Mouse (Mus musculus) thymus, postnatal 4 days (tissue): ENCODE data around the gene Pdzd2.

Source experiments
- DNase-seq: peaks from one replicate; pipeline ENCODE4 v3.0.0; 2021

Pdzd2 gene

DNA sequence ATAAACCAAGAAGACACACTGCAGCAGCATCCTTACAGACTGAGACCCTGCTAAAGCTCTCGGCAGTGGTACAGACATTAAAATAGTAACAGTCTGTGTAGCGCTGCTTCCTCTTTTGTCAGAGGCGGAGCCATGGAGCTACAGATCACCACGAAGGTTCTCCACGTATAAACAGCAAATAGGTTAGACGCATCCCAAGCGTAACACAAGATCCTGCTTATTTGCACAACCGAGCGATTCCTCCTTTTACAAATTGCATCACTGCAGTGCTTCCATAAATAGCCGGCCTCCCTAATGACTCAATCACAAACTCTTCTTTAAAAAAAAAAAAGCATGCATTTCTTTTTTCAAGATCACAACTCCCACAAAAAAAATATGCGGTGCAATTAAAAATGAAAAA lies 122.1 kb downstream of the Pdzd2 start:
- DNase-seq: no peak

DNA sequence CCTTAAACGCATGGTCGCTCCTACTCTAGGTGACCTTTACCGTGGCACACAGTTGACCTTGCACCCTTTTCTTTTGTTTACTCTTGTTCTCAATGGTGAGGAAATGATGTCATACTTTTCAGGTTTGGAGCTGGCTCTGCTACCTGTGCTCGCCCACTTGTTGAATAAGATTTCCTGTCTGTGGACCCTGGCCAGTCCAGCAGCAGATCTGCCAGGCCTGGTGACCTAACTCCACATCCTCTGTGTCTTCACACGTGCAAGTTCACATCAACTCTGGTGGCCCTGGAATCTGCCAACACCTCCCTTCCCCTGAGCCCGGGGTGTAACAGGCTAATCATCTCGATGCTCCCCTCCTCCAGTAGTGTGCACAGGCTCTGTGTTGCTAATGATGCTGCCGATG lies 122.5 kb downstream of the Pdzd2 start:
- no peak for DNase-seq

DNA sequence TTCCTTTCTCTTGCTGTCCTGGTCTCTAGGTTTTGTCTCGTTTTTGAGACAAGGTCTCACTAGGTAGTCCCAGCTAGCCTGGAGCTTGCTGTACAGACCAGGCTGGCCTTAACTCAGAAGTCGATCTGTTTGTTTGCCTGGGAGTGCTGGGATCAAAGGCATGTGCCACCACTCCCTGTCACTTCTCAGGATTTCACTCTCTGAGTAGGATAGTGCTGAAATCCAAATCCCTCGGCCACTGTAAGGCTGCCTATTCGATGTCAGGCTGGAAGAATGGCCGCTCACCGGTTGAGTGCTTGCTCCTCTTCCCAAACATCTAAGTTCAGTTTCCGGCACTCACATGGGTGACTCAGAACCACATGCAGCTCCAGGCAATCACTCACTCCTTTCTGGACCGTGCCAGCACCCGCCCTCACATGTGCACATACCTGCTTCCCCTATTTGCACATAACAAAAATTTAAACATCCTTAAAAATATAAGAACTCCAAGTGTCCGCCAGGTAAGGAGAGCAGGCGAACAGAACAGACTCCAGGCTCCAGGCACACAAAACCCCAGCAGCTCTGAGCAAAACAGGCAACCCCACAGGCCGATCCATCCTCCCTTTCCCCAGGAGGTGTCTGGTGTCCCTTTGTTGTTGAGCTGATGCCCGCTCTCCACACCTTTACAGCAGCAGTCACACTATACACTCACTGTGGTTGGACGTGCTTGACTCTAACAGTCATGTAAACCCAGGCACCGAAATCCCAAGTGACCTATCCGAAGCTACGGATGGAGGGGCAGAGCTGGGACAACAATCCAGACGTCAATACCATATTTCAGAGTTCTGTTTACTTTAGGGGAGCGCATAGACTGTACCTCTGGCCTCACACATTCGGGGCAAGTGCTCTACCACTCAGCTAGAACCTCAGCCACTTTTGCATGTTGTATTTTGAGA lies 124.5 kb downstream of the Pdzd2 start:
- no peak for DNase-seq

DNA sequence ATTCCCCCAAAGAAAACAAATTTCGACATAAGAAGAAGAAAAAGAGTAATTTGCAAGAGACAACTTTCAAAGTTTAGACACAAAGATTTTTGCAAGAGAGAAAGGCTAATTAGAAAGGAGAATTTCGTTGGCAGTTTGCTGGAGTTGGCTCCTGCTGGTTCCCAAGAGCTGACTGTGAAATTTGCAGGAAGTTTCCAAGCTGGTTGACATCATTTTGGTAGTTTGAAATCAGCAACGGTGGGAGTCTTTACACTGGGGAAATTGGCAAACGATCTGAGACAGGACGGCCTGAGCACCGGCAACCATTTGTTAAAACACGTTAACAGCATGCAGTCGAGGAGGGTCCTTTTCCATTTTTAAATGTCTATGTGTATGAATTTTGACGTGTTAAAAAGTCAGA lies 125.7 kb downstream of the Pdzd2 start:
- DNase-seq: no peak

DNA sequence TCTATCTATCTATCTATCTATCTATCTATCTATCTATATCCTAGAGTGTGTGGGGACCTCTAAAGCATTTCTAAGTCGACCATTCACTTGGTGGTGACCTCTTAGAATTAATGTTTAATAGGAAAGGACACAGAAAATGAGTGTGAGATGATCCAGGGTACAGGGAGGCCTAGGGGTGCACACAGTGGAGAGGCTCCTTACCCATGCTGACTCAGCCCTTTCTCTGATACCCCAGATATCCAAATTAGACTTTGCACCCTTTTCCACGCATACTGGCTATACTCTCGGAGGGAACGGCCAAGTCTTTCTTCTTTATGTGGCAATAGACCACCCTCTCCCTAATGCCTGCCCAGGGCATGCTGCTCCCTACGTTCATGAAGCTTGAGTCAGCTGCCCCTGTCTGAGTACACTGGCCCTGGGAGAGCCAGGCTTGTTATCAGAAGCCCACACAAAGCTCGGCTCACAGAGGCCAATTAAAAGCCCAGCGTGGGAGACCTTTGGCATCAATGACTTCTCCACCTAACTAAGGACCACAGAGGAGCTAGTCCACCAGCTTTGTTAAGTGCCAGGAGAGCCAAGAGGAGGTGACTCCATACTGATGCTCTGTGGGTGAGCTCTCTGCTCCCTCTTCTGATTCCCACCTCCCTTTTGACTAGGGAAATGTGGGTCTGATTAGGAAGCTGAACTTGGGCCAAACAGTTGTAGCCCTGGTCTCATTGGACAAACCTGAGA lies 126.6 kb downstream of the Pdzd2 start:
- no peak for DNase-seq

DNA sequence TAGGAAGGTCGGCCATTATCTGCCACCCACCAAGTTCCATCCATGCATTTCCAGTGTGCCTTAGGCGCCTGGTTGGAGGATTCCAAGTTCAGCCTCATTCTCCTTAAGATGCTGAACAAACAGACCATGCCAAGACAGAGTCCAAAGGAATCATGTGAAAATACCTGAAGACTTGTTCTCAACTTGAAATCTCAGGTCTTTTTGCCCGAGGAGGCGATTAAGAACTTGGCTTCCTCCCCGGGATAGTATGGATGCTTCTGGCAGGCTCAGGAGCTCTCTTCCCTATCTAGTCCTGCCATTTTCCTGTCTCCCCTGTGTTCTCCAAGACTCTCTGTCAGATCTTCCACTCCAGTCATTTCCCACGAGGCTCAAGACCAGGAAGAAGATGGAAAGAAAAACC lies 131.6 kb downstream of the Pdzd2 start:
- DNase-seq: no peak

DNA sequence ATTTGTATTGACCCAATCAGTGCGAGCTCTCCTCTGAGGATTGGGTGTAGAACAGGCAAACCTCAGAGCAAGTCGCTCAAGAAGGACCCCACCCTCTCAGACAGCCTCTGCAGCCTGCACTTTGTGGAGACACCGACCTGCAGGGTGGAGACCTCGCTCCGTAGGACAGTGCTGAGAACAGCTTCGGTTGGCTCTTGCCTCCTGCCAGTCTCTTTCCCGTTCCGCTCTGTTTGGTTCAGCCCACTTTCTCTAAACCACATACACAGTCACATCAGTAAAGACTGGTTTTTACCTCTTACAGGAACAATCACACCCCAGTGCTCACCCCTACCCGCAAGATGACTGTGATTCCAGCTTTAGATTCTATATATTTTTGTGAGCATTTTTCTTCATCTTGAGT lies 133.4 kb downstream of the Pdzd2 start:
- DNase-seq: no peak

DNA sequence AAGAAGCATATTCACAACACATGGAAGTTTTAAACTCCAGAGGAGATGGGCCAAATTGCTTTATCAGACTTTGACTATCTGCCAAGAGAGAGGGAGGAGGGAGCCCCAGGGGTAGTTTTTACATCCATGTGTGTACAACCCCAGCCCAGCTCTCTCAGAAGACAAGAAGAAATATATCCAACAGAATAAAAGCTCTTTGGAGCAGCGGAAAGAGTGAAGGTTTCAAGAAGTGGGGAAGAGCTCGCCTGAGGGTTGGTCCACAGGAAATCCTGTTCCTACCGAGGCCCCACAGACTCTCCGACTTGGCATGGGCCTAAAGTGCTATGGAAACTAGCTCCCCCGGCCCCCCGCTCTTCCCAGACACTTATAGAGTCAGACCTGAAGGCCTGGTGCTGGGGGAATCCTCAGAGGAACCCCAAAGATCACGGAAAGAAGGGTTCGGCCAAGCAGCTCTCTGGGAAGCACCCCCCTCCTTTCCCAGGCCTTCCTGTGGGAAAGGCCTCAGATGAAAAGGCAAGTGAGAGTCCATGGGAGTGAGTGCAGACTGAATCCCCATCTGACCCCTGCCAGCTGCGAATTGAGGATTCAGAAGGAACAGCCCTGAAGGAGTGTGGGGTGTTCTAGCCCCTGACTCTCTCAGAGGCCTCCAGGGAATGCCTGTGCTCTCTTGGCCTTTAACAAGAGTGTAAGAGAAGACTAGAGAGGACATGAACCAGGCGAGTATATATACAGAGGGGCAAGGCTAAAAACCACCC lies 134.3 kb downstream of the Pdzd2 start:
- no peak for DNase-seq

DNA sequence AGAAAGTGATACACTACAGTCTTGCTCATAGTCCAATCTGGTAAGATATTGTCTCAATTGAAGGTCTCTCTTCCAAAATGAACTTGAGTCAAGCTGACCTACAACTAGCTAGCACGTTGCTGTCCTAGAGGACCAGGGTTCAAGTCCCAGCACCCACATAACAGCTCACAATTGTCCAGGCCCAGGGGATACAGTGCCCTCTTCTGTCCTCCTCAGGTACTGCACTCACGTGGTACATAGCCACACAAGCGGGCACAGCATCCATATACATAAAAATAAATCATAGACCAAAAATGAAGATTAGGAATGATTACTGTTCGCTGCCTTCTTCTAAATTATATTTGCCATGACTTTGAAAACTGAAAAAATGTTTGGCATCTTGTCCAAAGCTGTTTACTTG lies 136.1 kb downstream of the Pdzd2 start:
- DNase-seq: no peak

DNA sequence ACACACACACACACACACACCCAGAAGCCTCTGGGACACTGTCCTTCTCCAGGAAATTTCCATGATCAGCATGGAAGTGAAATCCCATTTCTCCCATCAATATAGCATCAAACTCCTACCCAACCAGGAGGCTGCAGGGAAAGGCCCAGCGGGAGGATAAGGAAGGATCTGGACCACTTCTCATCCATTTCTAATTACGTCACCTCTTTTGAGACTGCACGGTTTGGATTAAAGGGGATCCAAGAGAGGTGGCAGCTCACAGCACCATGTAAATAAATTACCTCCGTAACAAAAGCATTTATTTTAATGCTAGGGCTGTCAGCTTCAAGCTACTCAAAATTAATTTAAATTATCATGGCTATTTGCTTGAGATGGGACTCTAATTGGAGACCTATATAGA lies 146.6 kb downstream of the Pdzd2 start:
- DNase-seq: no peak

DNA sequence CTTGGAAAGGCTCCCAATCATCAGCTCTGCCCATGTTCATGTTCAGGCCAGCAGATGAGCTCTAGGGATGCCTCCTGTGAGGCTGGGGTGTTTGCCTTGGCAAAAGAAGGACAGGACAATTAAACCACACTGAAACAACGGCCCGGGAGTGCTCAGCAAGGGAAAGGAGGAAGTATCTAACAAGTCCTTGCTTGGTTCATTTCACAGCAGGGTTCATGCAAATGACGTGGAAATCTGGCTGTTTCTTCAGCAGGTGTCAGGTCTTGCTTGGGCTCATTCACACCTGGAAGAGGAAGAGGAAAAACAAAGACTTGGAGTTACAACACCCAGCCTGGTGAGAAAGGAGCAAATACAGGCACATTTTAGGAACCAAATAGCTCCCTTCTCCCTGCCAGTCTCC lies 147.1 kb downstream of the Pdzd2 start:
- no peak for DNase-seq

DNA sequence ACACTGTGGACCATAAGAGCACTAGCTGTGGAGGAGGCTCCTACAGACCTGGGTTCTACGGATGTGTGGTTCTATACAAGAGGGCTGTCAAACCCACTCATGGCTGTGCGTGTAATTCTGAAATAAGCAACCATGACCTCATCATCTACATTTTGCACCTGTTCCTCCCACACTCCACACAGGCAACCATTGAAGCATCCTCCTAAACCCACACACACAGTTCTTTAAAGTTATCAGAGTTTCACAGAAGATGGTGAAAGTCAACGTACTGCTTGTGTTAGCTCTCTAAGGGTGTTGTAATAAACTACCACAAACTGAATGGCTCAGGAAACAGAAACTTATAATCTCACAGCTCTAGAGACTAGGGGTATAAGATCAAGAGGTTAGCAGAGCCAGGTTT lies 151.1 kb downstream of the Pdzd2 start:
- DNase-seq: no peak

DNA sequence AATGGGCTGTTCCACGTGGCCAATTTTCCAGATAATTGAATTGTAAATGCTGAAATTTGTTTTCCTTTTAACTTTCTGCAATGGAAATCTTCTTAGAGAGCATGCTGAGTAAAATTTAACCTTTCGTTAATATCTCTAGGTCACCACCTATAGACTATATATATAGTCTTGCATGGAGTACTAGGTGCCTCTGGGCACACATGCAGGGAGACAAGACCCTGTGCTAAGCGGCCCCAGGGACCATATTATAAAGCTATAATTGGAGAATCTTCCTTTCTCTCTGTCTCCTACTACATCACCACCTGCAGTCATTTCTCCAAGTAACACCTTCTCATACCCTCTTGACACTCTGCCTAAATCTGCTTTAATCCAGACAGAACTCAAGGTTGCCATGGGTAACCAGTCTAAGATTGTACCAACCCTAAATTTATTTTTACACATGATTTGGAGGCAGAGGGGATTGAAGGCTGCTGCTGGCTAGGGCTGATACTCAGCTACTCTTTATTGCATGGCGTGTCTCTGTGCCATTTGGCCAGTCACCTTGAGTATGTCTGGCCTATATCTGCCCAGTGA lies 152.8 kb downstream of the Pdzd2 start:
- DNase-seq: no peak

DNA sequence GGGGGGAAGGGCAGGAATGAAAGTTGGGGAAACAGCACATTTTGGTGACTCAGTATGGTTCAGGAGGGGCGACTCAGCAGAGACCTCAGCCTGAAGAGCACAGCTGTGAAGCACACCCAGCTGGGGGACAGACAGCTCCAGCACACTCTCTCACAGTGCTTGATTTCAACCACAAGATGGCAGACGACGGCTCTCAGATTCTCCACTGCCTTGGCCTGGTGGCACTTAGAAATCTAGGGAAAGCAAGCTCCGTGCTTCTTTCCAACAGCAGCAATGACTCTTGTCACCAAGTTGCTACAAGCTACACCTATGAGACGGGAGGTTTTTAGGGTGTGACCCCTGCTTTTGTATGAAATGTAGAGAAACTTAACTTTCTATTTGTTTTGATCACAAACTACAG lies 153.6 kb downstream of the Pdzd2 start:
- peak; percentile 69 for DNase-seq

DNA sequence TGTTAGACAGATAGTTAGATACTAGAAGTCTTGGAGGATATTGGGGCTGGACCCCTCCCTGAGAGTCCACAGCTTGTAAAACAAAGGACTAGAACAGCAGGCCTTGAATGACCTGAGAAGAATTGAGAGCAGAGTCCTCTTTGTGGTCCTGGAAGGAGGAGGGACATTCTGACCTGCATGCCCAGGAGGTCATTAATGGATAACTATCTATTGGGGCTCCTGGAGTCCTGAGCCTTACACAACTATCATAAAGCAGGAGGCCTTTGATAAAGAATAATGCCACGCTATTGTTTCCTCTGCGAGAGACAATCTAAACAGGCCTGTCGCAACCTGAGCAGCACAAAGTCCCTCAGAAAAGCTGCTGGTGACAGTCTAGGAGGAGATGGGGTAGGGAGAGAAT lies 156.7 kb downstream of the Pdzd2 start:
- no peak for DNase-seq

DNA sequence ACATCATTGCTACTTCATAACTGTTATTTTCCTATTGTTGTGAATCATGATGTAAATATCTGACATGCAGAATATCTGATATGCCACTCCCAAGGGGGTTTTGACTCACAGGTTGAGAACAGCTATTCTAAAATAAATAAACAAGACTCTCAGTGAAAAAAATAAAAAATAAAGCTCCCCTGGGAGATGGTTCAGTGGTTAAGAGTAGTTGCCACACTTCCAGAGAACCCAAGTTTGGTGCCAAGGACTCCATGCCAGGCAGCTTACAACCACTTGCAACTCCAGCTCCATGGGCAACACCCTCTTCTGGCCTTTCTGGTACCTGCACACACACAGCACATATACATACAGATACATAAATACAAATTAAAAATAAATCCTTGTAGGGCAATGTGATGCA lies 157.3 kb downstream of the Pdzd2 start:
- DNase-seq: no peak

DNA sequence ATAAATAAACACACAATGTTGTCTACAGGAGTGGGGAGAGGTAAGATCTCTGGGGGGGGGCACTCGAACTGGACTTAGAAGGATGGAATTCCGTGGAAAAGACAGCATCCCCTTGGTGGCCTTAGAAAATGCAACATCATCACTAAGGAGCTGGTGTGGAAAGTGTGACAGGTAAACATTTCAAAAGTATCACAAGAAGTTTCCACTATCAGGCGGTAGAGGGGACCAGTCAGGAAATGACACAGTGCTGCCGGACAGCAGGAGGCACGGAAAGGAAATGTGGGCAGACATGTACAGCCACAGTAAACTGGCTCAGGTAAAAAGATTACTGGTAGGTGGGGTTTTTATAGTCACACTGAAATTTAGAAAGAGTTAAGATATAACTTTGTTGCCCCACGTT lies 160.5 kb downstream of the Pdzd2 start:
- no peak for DNase-seq

DNA sequence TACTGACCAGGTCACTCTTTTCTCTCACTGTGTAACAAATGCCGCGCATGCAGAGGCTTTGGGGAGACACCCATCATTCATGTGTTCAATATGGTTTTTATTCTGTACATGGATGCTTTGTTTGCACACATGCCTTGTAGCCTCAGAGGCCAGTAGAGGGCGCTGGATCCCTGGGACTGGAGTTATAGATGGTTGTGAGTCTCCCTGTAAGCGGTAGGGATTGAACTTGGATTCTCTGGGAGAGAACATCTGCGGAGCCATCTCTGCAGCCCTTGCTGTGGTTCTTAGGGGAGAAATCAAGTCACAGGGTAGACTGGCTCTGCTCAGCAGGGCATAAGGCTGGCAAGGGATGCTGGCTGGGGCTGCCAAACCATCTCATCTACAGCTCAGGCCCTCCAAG lies 161.4 kb downstream of the Pdzd2 start:
- DNase-seq: peak; percentile 78

DNA sequence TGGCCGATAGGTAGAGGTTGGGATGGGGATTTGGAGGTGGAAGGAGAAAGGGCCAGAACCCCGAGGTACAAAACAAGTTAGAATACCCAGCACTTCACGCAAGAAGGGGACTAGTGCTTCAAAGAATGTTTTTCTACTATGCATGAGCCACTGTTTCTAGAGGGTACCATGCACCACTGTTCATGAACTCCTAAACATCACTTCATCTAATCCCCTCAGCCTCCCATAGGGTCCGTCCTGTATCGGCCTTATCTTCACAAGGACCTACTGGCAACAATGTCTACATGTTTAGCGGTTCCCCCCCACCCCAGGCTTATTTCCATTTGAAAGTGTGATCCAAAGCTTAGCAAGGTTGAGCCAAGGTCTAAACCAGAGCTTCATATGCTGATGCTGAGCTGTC lies 162.0 kb downstream of the Pdzd2 start:
- DNase-seq: no peak

DNA sequence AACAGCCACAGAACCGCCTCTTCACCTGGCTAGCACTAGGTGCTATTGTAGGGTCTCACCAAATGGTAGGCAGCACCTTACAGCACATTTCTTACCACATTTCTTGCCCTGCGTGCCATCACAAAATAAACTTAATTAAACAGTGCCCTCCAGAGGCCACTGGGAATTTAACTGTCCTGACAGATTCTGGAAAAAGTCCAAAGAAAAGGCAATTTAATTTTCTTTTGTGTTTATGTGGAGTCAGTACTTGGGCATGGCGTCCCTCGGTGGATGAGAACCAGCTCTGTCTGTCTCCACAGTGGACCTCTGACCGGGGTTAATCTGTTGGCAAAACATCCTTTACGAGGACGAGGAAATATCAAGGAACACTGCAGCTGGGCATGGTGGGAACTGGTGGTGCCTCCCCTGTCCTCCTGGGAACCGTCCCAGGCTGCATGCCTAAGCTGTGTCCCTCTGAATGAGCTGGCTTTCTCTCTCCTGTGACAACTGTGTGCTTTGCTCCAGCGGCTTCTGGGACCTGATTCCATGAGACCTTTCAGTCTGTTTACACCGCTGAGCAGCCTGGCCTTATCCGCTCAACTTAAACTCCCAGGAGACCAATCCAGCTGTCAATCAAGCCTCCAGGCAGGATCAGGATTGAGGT lies 162.5 kb downstream of the Pdzd2 start:
- peak; percentile 49 for DNase-seq

DNA sequence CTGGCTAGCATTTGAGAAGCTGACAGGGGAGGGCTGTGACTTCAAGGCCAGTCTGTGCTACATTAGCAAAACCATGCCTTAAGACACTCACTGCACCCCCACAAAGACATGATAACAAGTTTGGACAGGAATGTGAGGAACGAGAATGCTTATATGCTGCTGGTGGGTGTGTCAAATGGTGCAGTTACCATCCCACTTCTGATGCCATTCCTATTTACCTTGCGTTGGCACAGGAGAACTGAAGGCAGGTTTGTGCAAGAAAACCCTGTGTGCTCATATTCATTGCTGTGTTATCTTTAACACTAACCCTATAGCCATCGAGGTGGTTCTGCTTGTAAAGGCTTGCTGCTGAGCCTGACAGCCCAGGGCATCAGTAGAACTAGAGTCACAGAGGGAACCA lies 166.1 kb downstream of the Pdzd2 start:
- no peak for DNase-seq

DNA sequence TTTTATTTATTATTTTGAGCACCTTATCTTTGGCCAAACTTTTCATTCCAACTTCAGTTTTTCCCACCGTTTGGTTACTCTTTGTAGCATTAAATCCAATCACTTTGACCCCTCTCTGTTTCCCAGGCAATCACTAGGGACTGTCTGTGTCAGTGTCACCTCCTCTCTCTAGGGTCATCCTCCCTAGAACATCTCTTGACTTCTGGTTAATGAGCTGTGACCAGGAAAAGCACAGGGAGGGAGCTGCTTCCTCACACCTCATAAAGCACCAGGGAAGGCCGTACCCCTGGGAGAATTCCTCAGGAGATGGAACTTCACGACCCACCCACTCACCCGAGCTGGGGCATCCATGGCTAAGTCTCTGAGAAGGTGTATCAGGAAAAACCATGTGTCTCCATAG lies 168.6 kb downstream of the Pdzd2 start:
- DNase-seq: no peak
